Mouse (Mus musculus) thymus, postnatal 14 days (tissue): ENCODE results near the gene Zfr.
A peak's percentile ranks its signal among the peaks of the same experiment; 100 is the strongest.
"Not testable (repeated sequence)": the region's sequence is repeated elsewhere in the genome, so short reads cannot be mapped to it uniquely, and the experiment has no call there.

ENCODE experiments used
- DNase-seq: peaks from one replicate; pipeline ENCODE4 v3.0.0; 2021

Zfr gene

GRCm38 (mm10) chr15:12195966-12196365, 78.3 kb downstream of the Zfr start:
- DNase-seq = no peak

- DNase-seq = peak; percentile 76
Observed at GRCm38 (mm10) chr15:12196410-12197191, 79.0 kb downstream of the Zfr start.

GRCm38 (mm10) chr15:12197361-12197760, 79.7 kb downstream of the Zfr start:
- DNase-seq = no peak

GRCm38 (mm10) chr15:12200021-12200420, 82.4 kb downstream of the Zfr start:
- no peak for DNase-seq

- DNase-seq = no peak
Observed at GRCm38 (mm10) chr15:12201856-12202255, 84.2 kb downstream of the Zfr start.

GRCm38 (mm10) chr15:12202456-12202855, 84.8 kb downstream of the Zfr start:
- no peak for DNase-seq

GRCm38 (mm10) chr15:12203008-12203407, 85.4 kb downstream of the Zfr start:
- DNase-seq = not testable (repeated sequence)

- DNase-seq = no peak
Observed at GRCm38 (mm10) chr15:12203512-12204318, 86.1 kb downstream of the Zfr start.

GRCm38 (mm10) chr15:12204319-12205159, 86.9 kb downstream of the Zfr start, which contains the start of gene Mtmr12:
Mtmr12 (plus strand) TSS chr15:12205028.
- peak; percentile 100 for DNase-seq

GRCm38 (mm10) chr15:12205160-12205901, 87.7 kb downstream of the Zfr start:
- no peak for DNase-seq

GRCm38 (mm10) chr15:12205902-12206645, 88.4 kb downstream of the Zfr start:
- DNase-seq = no peak

GRCm38 (mm10) chr15:12206646-12207222, 89.1 kb downstream of the Zfr start:
- DNase-seq = no peak

GRCm38 (mm10) chr15:12207556-12208090, 90.0 kb downstream of the Zfr start:
- no peak for DNase-seq

- no peak for DNase-seq
Observed at GRCm38 (mm10) chr15:12211577-12211976, 93.9 kb downstream of the Zfr start.

- DNase-seq = no peak
Observed at GRCm38 (mm10) chr15:12212266-12212665, 94.6 kb downstream of the Zfr start.

GRCm38 (mm10) chr15:12214531-12215414, 97.1 kb downstream of the Zfr start:
- no peak for DNase-seq

GRCm38 (mm10) chr15:12215415-12215718, 97.7 kb downstream of the Zfr start:
- DNase-seq = no peak

- DNase-seq = no peak
Observed at GRCm38 (mm10) chr15:12216119-12216518, 98.5 kb downstream of the Zfr start.

GRCm38 (mm10) chr15:12216798-12217197, 99.2 kb downstream of the Zfr start:
- no peak for DNase-seq

- not testable (repeated sequence) for DNase-seq
Observed at GRCm38 (mm10) chr15:12217332-12217731, 99.7 kb downstream of the Zfr start.
